Mouse (Mus musculus) megakaryocyte, embryonic 14.5 days (primary cell): Measurements from ENCODE around the gene Prex1. TPM values are rescaled to one million over a fixed set of nuclear protein-coding genes. Genes with fewer than 3 reads are reported as not detected.

Experiments used
- H3K27me3 ChIP-seq: replicated peaks from 2 replicates; pipeline ENCODE3; 2012; ENCODE audit warnings: inconsistent platforms
- H3K36me3 ChIP-seq: replicated peaks from 2 replicates; pipeline ENCODE3; 2012; ENCODE audit warnings: low read length, inconsistent platforms, mixed read lengths
- H3K4me1 ChIP-seq: 2 replicates; pipeline ENCODE4 v1.6.1; 2012; ENCODE audit warnings: inconsistent platforms
- H3K4me3 ChIP-seq: replicated peaks from 2 replicates; pipeline ENCODE3; 2012; ENCODE audit warnings: moderate library complexity, mild to moderate bottlenecking, inconsistent platforms
- H3K9me3 ChIP-seq: 2 replicates; pipeline ENCODE4 v1.6.1; 2012; ENCODE audit warnings: inconsistent platforms
- FLI1 ChIP-seq: IDR thresholded peaks from 2 replicates; pipeline ENCODE4 v1.6.1; 2012; ENCODE audit warnings: low read length, inconsistent platforms, mixed read lengths
- GATA1 ChIP-seq: IDR thresholded peaks from 3 replicates; pipeline ENCODE4 v1.6.1; 2012; ENCODE audit warnings: mixed read lengths, low read length, inconsistent platforms, borderline replicate concordance
- polyA plus RNA-seq: library from polyadenylated mRNA; stranded (reverse); fragments of >175 nt; gene quantifications from 2 replicates; pipeline ENCODE4 v1.2.3, GENCODE M21; 2012; ENCODE audit warnings: low replicate concordance; ENCODE audit not compliant: insufficient read depth

Prex1 gene
- polyA plus RNA-seq, 1 experiment, result 14.4 TPM

DNA sequence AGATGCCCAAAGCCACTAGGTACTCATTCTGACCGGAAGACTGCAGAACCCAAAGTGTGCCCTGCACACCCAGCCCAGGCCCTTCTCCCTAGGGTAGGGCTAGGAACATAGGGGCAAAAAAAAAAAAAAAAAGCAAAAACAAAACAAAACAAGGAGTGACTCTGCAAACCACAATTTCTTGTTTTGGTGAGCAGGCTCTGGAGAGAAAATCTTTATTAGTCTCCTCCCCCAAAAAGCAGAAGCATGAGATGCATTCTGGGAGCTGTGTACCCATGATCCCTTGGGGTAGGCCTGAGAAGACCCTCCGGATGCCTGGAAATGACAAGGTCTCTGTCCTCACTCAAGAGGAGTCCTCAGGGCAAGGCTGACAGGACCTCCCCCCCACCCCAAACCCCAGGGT is 3.7 kb downstream of the Prex1 start:
- Histone ChIP-seq H3K9me3 (peaks cover 13% of the 10 kb centered on the region), H3K4me3 (peak overlapping the region; percentile 23), H3K36me3 (peaks cover 19% of the 10 kb centered on the region), H3K27me3 (peaks cover 52% of the 10 kb centered on the region), H3K4me1 (peaks cover 85% of the 10 kb centered on the region)
- TF ChIP-seq FLI1 (no peak), GATA1 (no peak)

DNA sequence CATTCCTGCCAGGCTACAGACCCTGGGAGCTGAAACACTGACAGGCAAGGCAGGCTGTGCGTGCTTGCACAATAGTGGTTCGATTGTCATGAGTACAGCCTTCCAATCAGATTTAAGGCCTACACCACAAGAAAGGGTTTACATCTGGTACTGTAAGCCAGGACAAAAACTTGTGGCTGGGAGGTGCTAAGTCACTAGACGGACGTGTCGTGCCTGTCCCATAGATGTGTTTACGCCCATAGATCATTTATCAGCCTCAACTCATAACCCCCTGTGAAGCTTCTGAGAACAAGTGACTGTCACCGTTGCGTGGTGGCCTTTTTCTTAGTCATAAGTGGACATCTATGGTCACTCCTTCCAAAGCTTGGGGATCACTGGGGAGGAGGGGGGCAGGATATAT is 5.3 kb downstream of the Prex1 start:
- Histone ChIP-seq H3K36me3 (peaks cover 27% of the 10 kb centered on the region), H3K4me1 (peaks cover 79% of the 10 kb centered on the region)
- no peak for TF ChIP-seq GATA1
- TF ChIP-seq FLI1, result no peak

DNA sequence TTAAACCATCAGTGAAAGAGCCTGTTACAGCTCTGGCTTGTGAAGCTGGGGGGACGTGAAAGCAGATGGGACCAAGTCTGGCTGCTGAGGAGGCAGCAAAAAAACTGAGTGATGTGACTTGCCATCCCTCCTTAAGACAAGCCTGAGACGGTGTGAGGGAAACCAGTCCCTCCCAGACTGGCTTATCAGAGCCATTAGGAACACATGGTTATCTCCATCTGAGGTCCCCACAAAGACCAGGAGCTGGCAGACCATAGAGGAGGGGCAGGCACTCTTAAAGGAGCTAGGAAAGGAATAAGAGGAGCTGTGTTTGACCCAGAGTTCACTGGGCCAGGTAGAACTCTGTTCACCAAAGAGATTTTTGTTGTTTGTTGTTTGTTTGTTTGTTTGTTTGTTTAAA is 7.1 kb downstream of the Prex1 start:
- H3K9me3 ChIP-seq, result peaks cover 22% of the 10 kb centered on the region
- peaks cover 61% of the 10 kb centered on the region for H3K27me3 ChIP-seq
- H3K4me3 ChIP-seq, result no peak overlapping the region
- TF ChIP-seq FLI1 (no peak), GATA1 (no peak)
- peaks cover 27% of the 10 kb centered on the region for H3K36me3 ChIP-seq
- H3K4me1 ChIP-seq, result peaks cover 75% of the 10 kb centered on the region

More for the DNA sequence above, 5.3 kb downstream of the Prex1 start:
- no peak overlapping the region for H3K4me3 ChIP-seq
- H3K27me3 ChIP-seq, result peaks cover 55% of the 10 kb centered on the region
- H3K9me3 ChIP-seq, result peaks cover 22% of the 10 kb centered on the region

DNA sequence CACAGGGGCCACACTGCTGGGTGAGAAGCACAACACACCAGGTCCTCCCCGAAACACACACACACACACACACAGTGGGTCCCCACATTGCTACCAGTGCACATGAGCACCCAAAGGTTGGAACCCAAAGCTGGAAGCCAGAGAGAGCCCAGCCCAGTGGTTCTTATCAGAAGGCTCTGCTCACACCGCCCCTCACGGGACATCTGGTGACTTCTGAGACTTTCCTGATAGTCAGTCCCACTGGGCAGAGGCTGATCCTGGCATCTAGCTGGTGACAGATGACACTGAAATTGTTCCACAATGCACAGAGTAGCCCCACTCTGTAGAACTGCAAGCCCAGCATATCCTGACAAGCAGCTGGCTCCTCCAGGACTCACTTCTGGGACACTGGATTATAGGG is 10.1 kb downstream of the Prex1 start:
- H3K27me3 ChIP-seq, result peaks cover 83% of the 10 kb centered on the region

DNA sequence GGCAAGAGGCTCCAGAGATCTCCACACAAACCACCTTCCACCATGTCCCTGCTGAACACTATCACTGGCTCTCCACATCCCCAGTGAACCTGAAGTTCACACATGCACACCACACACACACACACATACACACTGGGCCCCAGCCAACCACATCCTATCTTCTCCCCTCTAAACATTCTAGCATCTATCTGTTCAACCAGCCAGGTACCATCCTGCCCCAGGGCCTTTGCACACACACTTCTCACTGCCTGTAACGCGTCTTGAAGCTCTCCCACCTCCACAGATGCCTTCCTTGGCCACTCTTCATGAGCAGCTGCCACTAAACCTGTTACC is 11.6 kb downstream of the Prex1 start:
- no peak overlapping the region for H3K4me3 ChIP-seq
- peaks cover 69% of the 10 kb centered on the region for H3K4me1 ChIP-seq
- H3K36me3 ChIP-seq, result peaks cover 17% of the 10 kb centered on the region
- no peak for TF ChIP-seq FLI1
- TF ChIP-seq GATA1, result no peak
- peaks cover 17% of the 10 kb centered on the region for H3K9me3 ChIP-seq
- H3K27me3 ChIP-seq, result peaks cover 85% of the 10 kb centered on the region

More for the DNA sequence above, 10.1 kb downstream of the Prex1 start:
- Histone ChIP-seq H3K4me1 (peaks cover 74% of the 10 kb centered on the region), H3K36me3 (peaks cover 24% of the 10 kb centered on the region), H3K4me3 (no peak overlapping the region), H3K9me3 (peaks cover 19% of the 10 kb centered on the region)
- TF ChIP-seq FLI1, result no peak
- TF ChIP-seq GATA1, result no peak

DNA sequence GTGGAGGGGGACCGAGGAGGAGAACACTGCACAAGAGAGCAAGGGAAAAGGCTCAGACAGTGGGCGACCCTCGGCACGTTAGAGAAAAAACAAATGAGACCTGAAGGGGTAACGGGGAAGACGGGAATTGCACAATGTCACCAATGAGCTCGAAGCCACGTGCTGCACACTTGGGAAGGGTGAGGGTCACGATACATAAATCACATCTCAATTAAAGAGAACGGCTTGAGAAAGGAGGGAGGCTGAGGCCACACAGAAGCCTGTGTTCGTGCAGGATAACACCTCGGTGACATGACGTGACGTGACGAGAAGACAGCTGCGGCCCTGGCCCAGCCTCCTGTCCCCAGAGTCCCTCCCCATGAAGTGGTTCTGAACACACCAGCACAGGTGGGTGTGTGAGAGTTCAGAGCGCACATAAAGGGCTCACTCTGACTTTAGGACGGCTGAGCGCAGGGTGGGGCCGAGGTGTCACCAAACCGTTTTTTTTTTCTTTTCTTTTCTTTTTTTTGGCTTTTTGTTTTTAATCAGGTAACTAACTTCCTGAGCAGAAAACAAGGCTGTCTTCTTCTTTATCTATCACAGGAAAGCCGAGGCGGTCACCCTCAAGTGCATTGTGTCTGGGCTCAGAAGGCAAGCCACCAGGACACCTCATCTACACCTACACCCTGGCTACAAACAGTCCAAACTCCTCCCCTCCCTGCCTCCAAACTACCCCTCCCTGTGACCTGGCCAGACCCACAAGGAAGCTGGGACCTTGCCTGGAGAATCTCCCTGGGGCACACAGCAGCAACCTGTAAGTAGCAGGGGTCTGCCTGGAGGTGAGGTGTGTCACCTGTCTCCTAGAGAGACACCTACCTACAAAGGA is 12.2 kb downstream of the Prex1 start:
- peaks cover 86% of the 10 kb centered on the region for H3K27me3 ChIP-seq
- TF ChIP-seq FLI1 (no peak), GATA1 (no peak)
- peaks cover 17% of the 10 kb centered on the region for H3K9me3 ChIP-seq
- no peak overlapping the region for H3K4me3 ChIP-seq
- peaks cover 17% of the 10 kb centered on the region for H3K36me3 ChIP-seq
- H3K4me1 ChIP-seq, result peaks cover 67% of the 10 kb centered on the region

GRCm38 (mm10) chr2:166700732-166701131 is 12.9 kb downstream of the Prex1 start:
- H3K4me1 ChIP-seq, result peaks cover 63% of the 10 kb centered on the region

GRCm38 (mm10) chr2:166700116-166700515 is 13.5 kb downstream of the Prex1 start:
- H3K27me3 ChIP-seq, result peaks cover 82% of the 10 kb centered on the region
- H3K9me3 ChIP-seq, result peaks cover 12% of the 10 kb centered on the region
- no peak overlapping the region for H3K4me3 ChIP-seq
- peaks cover 62% of the 10 kb centered on the region for H3K4me1 ChIP-seq
- no peak for TF ChIP-seq GATA1
- TF ChIP-seq FLI1, result no peak
- H3K36me3 ChIP-seq, result peaks cover 10% of the 10 kb centered on the region

More at GRCm38 (mm10) chr2:166700732-166701131, 12.9 kb downstream of the Prex1 start:
- Histone ChIP-seq H3K36me3 (peaks cover 16% of the 10 kb centered on the region), H3K4me3 (no peak overlapping the region), H3K27me3 (peaks cover 89% of the 10 kb centered on the region), H3K9me3 (peaks cover 17% of the 10 kb centered on the region)
- TF ChIP-seq FLI1 (no peak), GATA1 (no peak)

DNA sequence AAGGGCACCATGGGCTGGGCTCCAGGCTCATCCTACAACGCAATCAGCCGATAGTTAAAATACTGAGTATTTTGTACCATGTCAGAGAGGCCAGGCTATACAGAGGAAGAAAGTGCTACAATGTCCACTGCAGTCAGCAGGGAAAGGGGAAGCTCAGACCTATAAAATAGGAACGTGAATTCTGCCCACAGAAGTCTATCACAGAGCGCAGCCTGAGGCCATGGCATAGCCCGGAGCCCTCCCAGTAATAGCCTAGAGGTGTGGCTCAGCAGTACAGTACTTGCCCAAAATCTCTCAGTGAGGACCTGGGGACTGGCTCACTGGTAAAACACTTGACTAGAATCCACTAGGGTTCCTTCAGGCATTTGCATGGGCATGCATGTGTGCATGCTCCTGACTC is 14.1 kb downstream of the Prex1 start:
- peaks cover 79% of the 10 kb centered on the region for H3K27me3 ChIP-seq
- peaks cover 65% of the 10 kb centered on the region for H3K4me1 ChIP-seq
- peaks cover 12% of the 10 kb centered on the region for H3K9me3 ChIP-seq
- TF ChIP-seq FLI1 (no peak), GATA1 (no peak)
- no peak overlapping the region for H3K4me3 ChIP-seq
- H3K36me3 ChIP-seq, result peaks cover 11% of the 10 kb centered on the region

- TF ChIP-seq FLI1, result no peak
- TF ChIP-seq GATA1, result no peak
Observed at GRCm38 (mm10) chr2:166694616-166695015, 19.0 kb downstream of the Prex1 start.

More at GRCm38 (mm10) chr2:166694616-166695015, 19.0 kb downstream of the Prex1 start:
- peaks cover 40% of the 10 kb centered on the region for H3K4me1 ChIP-seq
- peaks cover 68% of the 10 kb centered on the region for H3K27me3 ChIP-seq
- H3K4me3 ChIP-seq, result no peak overlapping the region
- peaks cover 12% of the 10 kb centered on the region for H3K9me3 ChIP-seq
- H3K36me3 ChIP-seq, result peaks cover 10% of the 10 kb centered on the region
